Mouse (Mus musculus) naive thymus-derived CD4-positive, alpha-beta T cell, adult 2 months (primary cell): ENCODE measurements around the gene Mrgbp.

ENCODE experiments used
- DNase-seq: peaks from one replicate; pipeline ENCODE4 v3.0.0-alpha.2; 2011; ENCODE audit warnings: low read depth

The Mrgbp gene

GRCm38 (mm10) chr2:180589123-180589831, 8.2 kb downstream of the Mrgbp start, which contains the start of gene Ogfr:
Gene Ogfr (plus strand): TSS chr2:180589245.
- DNase-seq: peak; percentile 94

GRCm38 (mm10) chr2:180597490-180597889, 16.4 kb downstream of the Mrgbp start, which contains the start of gene Col9a3:
Gene Col9a3 (plus strand): TSS chr2:180597790.
- DNase-seq: no peak

- no peak for DNase-seq
Measured at GRCm38 (mm10) chr2:180598157-180598705, 17.1 kb downstream of the Mrgbp start.

GRCm38 (mm10) chr2:180600569-180601021, 19.5 kb downstream of the Mrgbp start:
- no peak for DNase-seq

- DNase-seq: no peak
Measured at GRCm38 (mm10) chr2:180604781-180605180, 23.7 kb downstream of the Mrgbp start.

GRCm38 (mm10) chr2:180610283-180610682, 29.2 kb downstream of the Mrgbp start:
- DNase-seq: no peak

GRCm38 (mm10) chr2:180611882-180612281, 30.8 kb downstream of the Mrgbp start:
- DNase-seq: no peak
